Mouse (Mus musculus): Measurements from ENCODE around the gene Ccdc82.

GRCm38 (mm10) chr9:13314577-13315004 is 67.8 kb downstream of the Ccdc82 start:
- TF ChIP-seq HCFC1 (IDR thresholded peaks at IDR 0.05; ENCODE audit: borderline replicate concordance, insufficient read depth, low read length) (no peak), CHD2 (IDR thresholded peaks at IDR 0.05; ENCODE audit: low read depth, low read length) (no peak)

Measured in ES-E14 (cell line).